Mouse (Mus musculus) heart, adult 10 weeks (tissue): ENCODE data around the gene Ifi44. TPM values are rescaled to one million over a fixed set of nuclear protein-coding genes. Genes with fewer than 3 reads are reported as not detected.

Experiments
- polyA plus RNA-seq: library from polyadenylated mRNA; stranded (reverse); fragments of 350-450 nt; fragmentation: Illumina TruSeq; extraction: RNeasy Lipid Tissue Mini Kit (QIAGEN cat#74804); gene quantifications from one replicate; pipeline ENCODE4 v1.2.3, GENCODE M21; 2014; ENCODE audit warnings: low read depth, low replicate concordance

Ifi44 gene
- polyA plus RNA-seq, result 2.6 TPM

DNA sequence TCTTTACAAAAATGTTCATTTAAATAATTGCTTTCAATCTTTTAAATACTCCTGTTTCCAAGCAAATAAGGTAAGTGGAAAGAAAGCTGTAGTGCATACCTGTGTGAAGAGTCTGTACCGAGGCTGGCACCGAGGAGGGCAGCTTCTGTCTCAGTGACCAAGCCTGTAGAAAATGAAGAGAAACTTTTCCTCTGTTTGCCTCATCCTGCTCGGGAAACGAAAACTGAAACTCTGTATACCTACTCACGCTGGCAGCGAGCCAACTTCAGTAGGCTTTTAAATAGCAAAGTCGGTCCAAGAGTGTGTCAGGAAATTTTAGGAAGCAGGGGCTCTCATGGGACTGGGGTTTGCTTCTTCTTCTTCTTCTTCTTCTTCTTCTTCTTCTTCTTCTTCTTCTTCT is at the start of gene Ifi44:
TSS of gene Ifi44 (minus strand) at position 224 of the 400 bp plus-strand sequence.

Other genes starting within 250 kb of the Ifi44 start
- gene Ifi44l, start 12.9 kb upstream of the Ifi44 start, polyA plus RNA-seq, result not detected
- gene Ptgfr, start 87.7 kb upstream of the Ifi44 start, polyA plus RNA-seq, result 8.9 TPM